Mouse (Mus musculus): ENCODE measurements around the gene Gper1.

- no peak for TF ChIP-seq CTCF (IDR thresholded peaks at IDR 0.05)
- no peak for TF ChIP-seq EP300 (IDR thresholded peaks at IDR 0.05)
These were observed 37.6 kb downstream of the Gper1 start, which contains the start of gene 3110082I17Rik for GRCm38 (mm10) chr5:139460384-139461067.
